Mouse (Mus musculus) myocyte (in vitro differentiated cells): ENCODE measurements at regions not wholly inside any gene's neighbourhood (a gene's known extent, or its start where the extent isn't known, plus 50 kb on each side); places are given as distances from the start of the nearest gene placed in this dataset.

Experiments
- CEBPB ChIP-seq: IDR thresholded peaks from 2 replicates; pipeline ENCODE4 v1.6.1; 2011; ENCODE audit warnings: mild to moderate bottlenecking, moderate library complexity; ENCODE audit not compliant: poor library complexity, insufficient read depth, severe bottlenecking
- E2F4 ChIP-seq: IDR thresholded peaks from one replicate; pipeline ENCODE4 v1.6.1; 2011; ENCODE audit warnings: mild to moderate bottlenecking, control low read depth, moderate library complexity; ENCODE audit not compliant: insufficient read depth
- MAX ChIP-seq: IDR thresholded peaks from one replicate; pipeline ENCODE4 v1.6.1; 2011; ENCODE audit warnings: low read depth, mild to moderate bottlenecking, control low read depth
- MYOD1 ChIP-seq, 3 experiments: IDR thresholded peaks; one replicate each; pipeline ENCODE4 v1.6.1; 2011; ENCODE audit warnings: control low read depth in 2 of 3, low read depth in 2 of 3, mild to moderate bottlenecking in 2 of 3, moderate library complexity in 1 of 3; ENCODE audit not compliant: insufficient read length in 2 of 3, control insufficient read depth in 1 of 3
- MYOG ChIP-seq, 3 experiments: IDR thresholded peaks; one replicate each; pipeline ENCODE4 v1.6.1; 2011; ENCODE audit warnings: control low read depth in 2 of 3, low read depth in 2 of 3, mild to moderate bottlenecking in 2 of 3; ENCODE audit not compliant: insufficient read length in 2 of 3, control insufficient read depth in 1 of 3, insufficient read depth in 1 of 3
- POLR2A ChIP-seq: IDR thresholded peaks from one replicate; pipeline ENCODE4 v1.6.1; 2011; ENCODE audit warnings: low read depth, mild to moderate bottlenecking, control low read depth, moderate library complexity; ENCODE audit not compliant: insufficient read length
- POLR2AphosphoS2 ChIP-seq: IDR thresholded peaks from one replicate; pipeline ENCODE4 v1.6.1; 2011; ENCODE audit warnings: low read depth, control low read depth; ENCODE audit not compliant: insufficient read length
- SRF ChIP-seq: IDR thresholded peaks from one replicate; pipeline ENCODE4 v1.6.1; 2011; ENCODE audit warnings: low read depth; ENCODE audit not compliant: control insufficient read depth, insufficient read length
- TCF12 ChIP-seq: IDR thresholded peaks from one replicate; pipeline ENCODE4 v1.6.1; 2011; ENCODE audit warnings: mild to moderate bottlenecking, control low read depth; ENCODE audit not compliant: poor library complexity, insufficient read depth, severe bottlenecking
- USF1 ChIP-seq: IDR thresholded peaks from one replicate; pipeline ENCODE4 v1.6.1; 2011; ENCODE audit warnings: low read depth, mild to moderate bottlenecking, control low read depth, moderate library complexity

- TF ChIP-seq POLR2A, result no peak
- no peak for TF ChIP-seq E2F4
- TF ChIP-seq MYOG (IDR thresholded peaks at IDR 0.05; ENCODE audit: control insufficient read depth in 1 of 3, insufficient read depth in 1 of 3, insufficient read length in 2 of 3, low read depth in 2 of 3), result no peak
- no peak for TF ChIP-seq USF1
- TF ChIP-seq POLR2AphosphoS2, result no peak
- peak in 1 of 3 experiments; percentile 14 for TF ChIP-seq MYOD1 (IDR thresholded peaks at IDR 0.05; ENCODE audit: control insufficient read depth in 1 of 3, insufficient read length in 2 of 3, low read depth in 2 of 3)
- no peak for TF ChIP-seq MAX
- no peak for TF ChIP-seq TCF12
- no peak for TF ChIP-seq CEBPB
- no peak for TF ChIP-seq SRF
Measured at GRCm38 (mm10) chr8:115466122-115466521, 241.5 kb downstream of the Maf start.
